8 mouse cellular contexts compared by ENCODE assay signal in the genomic region with DNA sequence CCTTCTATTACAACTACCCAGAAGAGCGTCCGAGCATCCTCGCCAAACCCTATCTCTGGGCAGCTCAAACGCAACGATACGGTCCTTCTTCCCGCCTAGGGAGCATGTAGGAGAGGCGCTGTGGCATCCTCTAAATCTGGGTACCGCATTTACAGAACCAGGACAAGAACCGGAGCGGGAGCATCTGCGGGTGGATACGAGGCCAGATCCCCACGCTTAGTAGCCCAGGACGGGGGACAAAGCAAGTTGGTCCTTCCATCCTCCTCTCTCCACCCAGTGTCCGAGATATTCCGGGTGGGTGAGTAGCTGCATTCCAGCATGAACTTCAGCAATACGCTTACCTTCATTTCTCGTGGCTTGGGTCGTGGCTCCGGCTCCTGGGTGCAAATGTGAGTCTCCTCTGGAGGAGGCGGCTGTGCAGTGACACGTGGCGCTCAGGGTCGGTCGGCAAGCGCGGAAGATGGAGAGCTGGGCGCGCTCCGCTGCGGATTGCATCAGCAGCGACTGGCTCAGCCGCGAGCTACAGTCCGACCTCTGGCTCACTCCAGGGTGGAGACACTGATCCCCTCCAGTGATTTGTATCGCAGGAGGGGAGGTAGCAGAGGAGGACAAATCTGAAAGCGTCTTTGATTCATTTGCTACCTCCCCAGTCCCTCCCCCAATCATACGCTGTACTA. TPM values are rescaled to one million over a fixed set of nuclear protein-coding genes. Genes with fewer than 3 reads are reported as not detected.
DNase-seq lines count a peak whose midpoint lies in the region; ATAC-seq lines count a peak whose summit lies in the region.

A gene (minus strand): TSS at position 637 of the 677 bp plus-strand sequence.

- peak; percentile 82 for ATAC-seq in forebrain, embryonic 14.5 days
- peak; percentile 69 for ATAC-seq in intestine, embryonic 15.5 days
- no peak; the same call in 1 of the 2 replicates for ATAC-seq in liver, embryonic 11.5 days (replicated peaks; ENCODE audit: low FRiP score)
- ATAC-seq in neutrophil, adult 5-6 weeks (ENCODE audit: extremely low read depth, insufficient number of reproducible peaks, low FRiP score, poor library complexity, severe bottlenecking): peak; percentile 28; the same call in 1 of the 2 replicates

- WGBS in forebrain, embryonic 14.5 days: under 1% methylated on average over 39 of the region's 39 CpGs
- under 1% methylated on average over 39 of the region's 39 CpGs for WGBS in intestine, embryonic 15.5 days
- WGBS in liver, embryonic 11.5 days: under 1% methylated on average over 39 of the region's 39 CpGs

- no peaks in the 10 kb centered on the region for H3K36me3 ChIP-seq in forebrain, embryonic 14.5 days (ENCODE audit: control insufficient read depth, insufficient read depth, low read length)
- no peaks in the 10 kb centered on the region for H3K36me3 ChIP-seq in intestine, embryonic 15.5 days
- no peaks in the 10 kb centered on the region for H3K36me3 ChIP-seq in liver, embryonic 11.5 days (ENCODE audit: control insufficient read depth, insufficient read depth, low read length)

- peak within 1 kb of the TSS; percentile 74 for H3K9ac ChIP-seq in forebrain, embryonic 14.5 days (ENCODE audit: low read length)
- H3K9ac ChIP-seq in intestine, embryonic 15.5 days: peak within 1 kb of the TSS; percentile 40
- H3K9ac ChIP-seq in liver, embryonic 11.5 days (ENCODE audit: low read depth, low read length): 0 out of 2 replicates have a peak within 1 kb of the TSS, but pooled peaks have one; percentile 16

- H3K27me3 ChIP-seq in forebrain, embryonic 14.5 days (replicated peaks; ENCODE audit: control insufficient read depth, insufficient read depth, low read length): no peaks in the 10 kb centered on the region
- peaks cover 17% of the 10 kb centered on the region for H3K27me3 ChIP-seq in intestine, embryonic 15.5 days (replicated peaks)
- H3K27me3 ChIP-seq in liver, embryonic 11.5 days (replicated peaks; ENCODE audit: control insufficient read depth, insufficient read depth, low read length): peaks cover 38% of the 10 kb centered on the region

- peaks cover 4% of the 10 kb centered on the region; the same call in 1 of the 2 replicates for H3K4me1 ChIP-seq in forebrain, embryonic 14.5 days (ENCODE audit: control insufficient read depth, insufficient read depth, low read length)
- peaks cover 11% of the 10 kb centered on the region; the same call in 1 of the 2 replicates for H3K4me1 ChIP-seq in intestine, embryonic 15.5 days (replicated peaks)
- H3K4me1 ChIP-seq in liver, embryonic 11.5 days (replicated peaks; ENCODE audit: control insufficient read depth, insufficient read depth, low read length): no peaks in the 10 kb centered on the region

- peak within 1 kb of the TSS; percentile 44 for H3K4me3 ChIP-seq in forebrain, embryonic 14.5 days (ENCODE audit: low read depth, low read length)
- H3K4me3 ChIP-seq in intestine, embryonic 15.5 days (replicated peaks): peak within 1 kb of the TSS; percentile 44
- H3K4me3 ChIP-seq in liver, embryonic 11.5 days (ENCODE audit: low read depth, low read length): peak within 1 kb of the TSS; percentile 40

- H3K4me2 ChIP-seq in forebrain, embryonic 14.5 days (ENCODE audit: low read length): peak within 1 kb of the TSS; percentile 98
- H3K4me2 ChIP-seq in intestine, embryonic 15.5 days (replicated peaks): peak within 1 kb of the TSS; percentile 91
- peak within 1 kb of the TSS; percentile 64 for H3K4me2 ChIP-seq in liver, embryonic 11.5 days

- peak; percentile 24 to 51 for DNase-seq in adrenal gland, adult (ENCODE audit: inconsistent age in 2 of 2, low spot score in 1 of 2)
- no peak for DNase-seq in adrenal gland, postnatal 4 days (ENCODE audit: low spot score in 2 of 2)
- peak; percentile 1 to 2 for DNase-seq in urinary bladder, adult 18-20 months (ENCODE audit: low spot score in 2 of 2)
- DNase-seq in urinary bladder, postnatal 4 days (ENCODE audit: low spot score in 2 of 2): no peak
- peak; percentile 60 for DNase-seq in forebrain, embryonic 14.5 days (ENCODE audit: low spot score)
- peak; percentile 47 for DNase-seq in liver, embryonic 11.5 days (ENCODE audit: low spot score)

- H3K27ac ChIP-seq in forebrain, embryonic 14.5 days (ENCODE audit: low read depth, low read length): no peak within 1 kb of the TSS
- H3K27ac ChIP-seq in intestine, embryonic 15.5 days: no peak within 1 kb of the TSS
- H3K27ac ChIP-seq in liver, embryonic 11.5 days (ENCODE audit: low read depth, low read length): no peak within 1 kb of the TSS

- no peaks in the 10 kb centered on the region for H3K9me3 ChIP-seq in forebrain, embryonic 14.5 days (replicated peaks; ENCODE audit: control insufficient read depth, low read length)
- no peaks in the 10 kb centered on the region for H3K9me3 ChIP-seq in intestine, embryonic 15.5 days
- no peaks in the 10 kb centered on the region for H3K9me3 ChIP-seq in liver, embryonic 11.5 days (ENCODE audit: control insufficient read depth, low read length)

RNA-seq across cellular contexts. Expression of the gene that starts here (rescaled TPM):
- 10 to 100 TPM in 1 of 2 experiments, 1 to 10 TPM in 1; 8.9 to 10.4 TPM for total RNA-seq in adrenal gland, postnatal 4 days (2021)
- 105 and 111 TPM in 2 replicates for polyA plus RNA-seq in forebrain, embryonic 14.5 days (2014; fragmentation: Nextera tagmentation; extraction: Ambion mirVana)
- polyA plus RNA-seq in intestine, embryonic 15.5 days (2015; fragmentation: Nextera tagmentation; extraction: Ambion mirVana): 6.1 and 6.6 TPM in 2 replicates
- 5.0 and 6.0 TPM in 2 replicates for polyA plus RNA-seq in liver, embryonic 11.5 days (2014; fragmentation: Nextera tagmentation; extraction: Ambion mirVana)
- not detected in 2 replicates for total RNA-seq in neutrophil, adult 5-6 weeks (2017)

Comparison
In these comparisons a context has a peak if more than half of its experiments do, and no peak if none do; other contexts are left out.
1. RNA of the gene that starts here (polyA plus RNA-seq): 105 to 111 TPM in forebrain, embryonic 14.5 days; 6.1 to 6.6 TPM in intestine, embryonic 15.5 days and 5.0 to 6.0 TPM in liver, embryonic 11.5 days; every median in the first group is over 10 times any median in the second.
2. DNase-seq: peak in adrenal gland, adult (2 of 2), urinary bladder, adult 18-20 months (2 of 2), forebrain, embryonic 14.5 days (single experiment) and liver, embryonic 11.5 days (single experiment); none in adrenal gland, postnatal 4 days (0 of 2) and urinary bladder, postnatal 4 days (0 of 2).
3. Peak in ATAC-seq in neutrophil, adult 5-6 weeks; RNA of the gene not detected or under 1 TPM.
4. H3K9ac ChIP-seq: peak in every context shown above with its lines; median percentile 74 in forebrain, embryonic 14.5 days; 40 in intestine, embryonic 15.5 days; 16 in liver, embryonic 11.5 days.
5. Peak in every context shown above with its lines, with median percentiles within 50 percentile points of each other: H3K4me2 ChIP-seq and H3K4me3 ChIP-seq.